Mouse (Mus musculus) G1E (cell line): Measurements from ENCODE around the gene Snrnp70.

Experiments used
- CTCF ChIP-seq: IDR thresholded peaks from 2 replicates; pipeline ENCODE4 v1.5.1; 2012; ENCODE audit warnings: low read depth, low read length, inconsistent platforms, mixed read lengths
- GATA1 ChIP-seq: IDR thresholded peaks from 2 replicates; pipeline ENCODE4 v1.6.1; 2012; ENCODE audit warnings: borderline replicate concordance, low read length, inconsistent platforms, mixed read lengths
- TAL1 ChIP-seq: conservative IDR thresholded peaks from 2 replicates; pipeline ENCODE4 v1.6.1; 2012; ENCODE audit warnings: low read depth, low read length, inconsistent platforms, mixed read lengths

- TF ChIP-seq CTCF (no peak), TAL1 (no peak), GATA1 (no peak)
These were observed 14.1 kb upstream of the Snrnp70 start for GRCm38 (mm10) chr7:45409497-45410163.
